Mouse (Mus musculus) mouse trophoblast stem cell (cell line): Measurements from ENCODE around the gene Togaram2.
"Not testable (repeated sequence)": the region's sequence is repeated elsewhere in the genome, so short reads cannot be mapped to it uniquely, and the experiment has no call there.

Experiments
- in situ Hi-C, 2 experiments: fragments of 300-500 bp; cut with MseI, MboI; formaldehyde crosslinking; loops; 2 replicates in 1 of 2; 3 replicates in 1 of 2; pipeline ENCODE4 v1.15.1; 2025

Gene Togaram2

GRCm38 (mm10) chr17:71721019-71721418 lies 48.0 kb downstream of the Togaram2 start:
- in situ Hi-C loops: no loop called here

GRCm38 (mm10) chr17:71730655-71731054 lies 57.6 kb downstream of the Togaram2 start:
- in situ Hi-C loops: no loop called here

GRCm38 (mm10) chr17:71736442-71736841 lies 63.4 kb downstream of the Togaram2 start:
- in situ Hi-C loops: no loop called here

GRCm38 (mm10) chr17:71742156-71742555 lies 69.1 kb downstream of the Togaram2 start:
- in situ Hi-C loops: no loop called here

GRCm38 (mm10) chr17:71742935-71743334 lies 69.9 kb downstream of the Togaram2 start:
- in situ Hi-C loops: no loop called here

GRCm38 (mm10) chr17:71746114-71746513 lies 73.1 kb downstream of the Togaram2 start:
- in situ Hi-C loops: no loop called here

GRCm38 (mm10) chr17:71747561-71747960 lies 74.5 kb downstream of the Togaram2 start:
- in situ Hi-C loops: no loop called here

- in situ Hi-C loops: no loop called here
These were observed 76.6 kb downstream of the Togaram2 start for GRCm38 (mm10) chr17:71749616-71750168.

GRCm38 (mm10) chr17:71752831-71753230 lies 79.8 kb downstream of the Togaram2 start, which contains the start of gene Pcare:
Pcare (minus strand) TSS chr17:71752894.
- in situ Hi-C loops: no loop called here

GRCm38 (mm10) chr17:71760536-71760935 lies 87.5 kb downstream of the Togaram2 start:
- in situ Hi-C loops: no loop called here

GRCm38 (mm10) chr17:71768173-71768572 lies 95.1 kb downstream of the Togaram2 start, which contains the start of gene Clip4:
Clip4 (plus strand) TSS chr17:71768473.
- in situ Hi-C loops: not testable (repeated sequence)

GRCm38 (mm10) chr17:71769564-71769963 lies 96.5 kb downstream of the Togaram2 start:
- in situ Hi-C loops: no loop called here

- in situ Hi-C loops: no loop called here
These were observed 97.6 kb downstream of the Togaram2 start for GRCm38 (mm10) chr17:71770696-71771095.

- in situ Hi-C loops: no loop called here
These were observed 101.1 kb downstream of the Togaram2 start for GRCm38 (mm10) chr17:71774173-71774572.

- in situ Hi-C loops: no loop called here
These were observed 102.2 kb downstream of the Togaram2 start for GRCm38 (mm10) chr17:71775279-71775678.

- in situ Hi-C loops: no loop called here
These were observed 105.6 kb downstream of the Togaram2 start for GRCm38 (mm10) chr17:71778696-71779095.
